In the genomic region with DNA sequence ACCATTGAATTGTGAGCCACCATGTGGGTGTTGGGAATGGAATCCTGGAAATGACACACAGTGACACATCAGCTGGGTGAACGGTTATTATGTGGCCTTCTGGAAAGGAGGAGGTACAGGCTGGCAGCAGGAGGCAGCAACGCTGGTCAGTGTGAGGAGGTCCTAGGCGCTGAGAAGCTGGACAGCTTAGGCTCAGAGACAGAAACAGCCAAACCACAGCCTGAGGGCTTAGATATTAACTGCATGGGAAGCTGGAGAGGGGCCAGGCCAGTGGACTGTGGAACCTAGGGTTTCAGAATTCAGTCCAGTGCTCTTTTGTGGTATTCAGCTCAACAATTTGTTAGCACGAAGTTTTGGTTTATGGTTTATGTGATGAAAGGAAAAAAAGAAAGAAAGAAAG, we compare ENCODE assay signal across 9 mouse cellular contexts. TPM values are rescaled to one million over a fixed set of nuclear protein-coding genes. Genes with fewer than 3 reads are reported as not detected.
A peak's percentile ranks its signal among the peaks of the same experiment; 100 is the strongest.
DNase-seq lines count a peak whose midpoint lies in the region; ATAC-seq and TF ChIP-seq lines count a peak whose summit lies in the region.
"Had no signal": no experiment of that assay in that cellular context is flagged by ENCODE, and none has a peak within 500 bp of the region (broad histone marks: within the 10 kb centered on the region; RNA-seq: fewer than 3 reads in every experiment).

No protein-coding gene starts in this region.

- DNase-seq in lung, postnatal 0 days (ENCODE audit: low spot score): no peak
- no peak for DNase-seq in lung, postnatal 4 days
- peak; percentile 92 for DNase-seq in kidney, adult 9 months
- no peak for DNase-seq in gastrocnemius, adult 8-10 months (ENCODE audit: low spot score in 2 of 2)
- DNase-seq in urinary bladder, postnatal 4 days (ENCODE audit: low spot score in 2 of 2): no peak

- ATAC-seq in lung, postnatal 0 days: no peak
- ATAC-seq in common myeloid progenitor, adult 5-6 weeks (replicated peaks; ENCODE audit: low read depth, poor library complexity, severe bottlenecking): 0 out of 2 replicates have a peak, but pooled peaks have one; percentile 10
- ATAC-seq in stomach, embryonic 16.5 days (ENCODE audit: insufficient read depth, low FRiP score): no peak

- H3K4me3 ChIP-seq in lung, postnatal 0 days (ENCODE audit: low read depth, low read length): no peak overlapping the region
- H3K4me3 ChIP-seq in stomach, embryonic 16.5 days (replicated peaks; ENCODE audit: low read length): no peak overlapping the region

- 46% methylated on average over 4 of the region's 4 CpGs for WGBS in lung, postnatal 0 days
- WGBS in stomach, embryonic 16.5 days: 45% methylated on average over 4 of the region's 4 CpGs

- H3K9me3 ChIP-seq in lung, postnatal 0 days (ENCODE audit: low read length): no peaks in the 10 kb centered on the region
- no peaks in the 10 kb centered on the region for H3K9me3 ChIP-seq in stomach, embryonic 16.5 days (replicated peaks; ENCODE audit: control insufficient read depth, low read length)

- no peaks in the 10 kb centered on the region for H3K27me3 ChIP-seq in lung, postnatal 0 days (replicated peaks; ENCODE audit: insufficient read depth, low read length)
- no peaks in the 10 kb centered on the region for H3K27me3 ChIP-seq in stomach, embryonic 16.5 days (ENCODE audit: control insufficient read depth, insufficient read depth, low read length)

- no peak overlapping the region for H3K27ac ChIP-seq in lung, postnatal 0 days (ENCODE audit: low read length)
- H3K27ac ChIP-seq in stomach, embryonic 16.5 days (ENCODE audit: low read length): peak overlapping the region; percentile 42

- no peak for TF ChIP-seq EP300 in lung, postnatal 0 days (IDR thresholded peaks at IDR 0.05)

- no peak overlapping the region for H3K4me2 ChIP-seq in lung, postnatal 0 days (replicated peaks; ENCODE audit: low read depth, low read length)
- H3K4me2 ChIP-seq in stomach, embryonic 16.5 days (ENCODE audit: low read depth, low read length): no peak overlapping the region

- H3K4me1 ChIP-seq in lung, postnatal 0 days (ENCODE audit: insufficient read depth, low read depth, low read length): peaks cover 5% of the 10 kb centered on the region; the same call in 1 of the 2 replicates
- H3K4me1 ChIP-seq in stomach, embryonic 16.5 days (ENCODE audit: control insufficient read depth, insufficient read depth, low read length): peaks cover 14% of the 10 kb centered on the region

- H3K36me3 ChIP-seq in lung, postnatal 0 days (ENCODE audit: insufficient read depth, low read length): no peaks in the 10 kb centered on the region
- H3K36me3 ChIP-seq in stomach, embryonic 16.5 days (ENCODE audit: control insufficient read depth, insufficient read depth, low read length): no peaks in the 10 kb centered on the region

- 0 out of 2 replicates have a peak, but pooled peaks have one; percentile 3 for TF ChIP-seq CTCF in lung, postnatal 0 days (IDR thresholded peaks at IDR 0.05)

- H3K9ac ChIP-seq in lung, postnatal 0 days (replicated peaks; ENCODE audit: low read depth): no peak overlapping the region
- H3K9ac ChIP-seq in stomach, embryonic 16.5 days (ENCODE audit: low read length): no peak overlapping the region

RNA-seq across cellular contexts. Expression of gene Polr3h, which starts 1.7 kb away (rescaled TPM):
- polyA plus RNA-seq in lung, postnatal 0 days (2015; fragmentation: Nextera tagmentation; extraction: Ambion mirVana): 41.8 and 43.1 TPM in 2 replicates
- 52.6 and 64.6 TPM in 2 replicates for total RNA-seq in common myeloid progenitor, adult 5-6 weeks (2017)
- polyA plus RNA-seq in stomach, embryonic 16.5 days (2015; fragmentation: Nextera tagmentation; extraction: Ambion mirVana): 58.6 and 70.1 TPM in 2 replicates
- total RNA-seq in gastrocnemius, adult 8-10 months (2022): 10 to 100 TPM in 1 of 4 experiments, 1 to 10 TPM in 3; 7.2 to 10.2 (median 8.2) TPM

RNA-seq across cellular contexts. Expression of gene Csdc2, which starts 8.8 kb away (rescaled TPM):
- polyA plus RNA-seq in lung, postnatal 0 days (2015; fragmentation: Nextera tagmentation; extraction: Ambion mirVana): 3.8 TPM in 2 replicates
- not detected in 2 replicates for total RNA-seq in common myeloid progenitor, adult 5-6 weeks (2017)
- 17.1 and 18.2 TPM in 2 replicates for polyA plus RNA-seq in stomach, embryonic 16.5 days (2015; fragmentation: Nextera tagmentation; extraction: Ambion mirVana)
- total RNA-seq in gastrocnemius, adult 8-10 months (2022): 1 to 10 TPM in 2 of 4 experiments, under 1 TPM in 2; 0.67 to 1.9 (median 0.90) TPM

RNA-seq across cellular contexts. Expression of gene Pmm1, which starts 33.0 kb away (rescaled TPM):
- 22.1 and 23.4 TPM in 2 replicates for polyA plus RNA-seq in lung, postnatal 0 days (2015; fragmentation: Nextera tagmentation; extraction: Ambion mirVana)
- 15.1 and 17.1 TPM in 2 replicates for total RNA-seq in common myeloid progenitor, adult 5-6 weeks (2017)
- polyA plus RNA-seq in stomach, embryonic 16.5 days (2015; fragmentation: Nextera tagmentation; extraction: Ambion mirVana): 31.5 and 32.9 TPM in 2 replicates
- 10 to 100 TPM; 15.6 to 17.9 (median 15.9) TPM for total RNA-seq in gastrocnemius, adult 8-10 months (2022)

RNA-seq across cellular contexts. Expression of gene 1700029P11Rik, which starts 52.6 kb away (rescaled TPM):
- polyA plus RNA-seq in lung, postnatal 0 days (2015; fragmentation: Nextera tagmentation; extraction: Ambion mirVana): not detected in 2 replicates
- total RNA-seq in common myeloid progenitor, adult 5-6 weeks (2017): not detected in 2 replicates
- polyA plus RNA-seq in stomach, embryonic 16.5 days (2015; fragmentation: Nextera tagmentation; extraction: Ambion mirVana): not detected in 2 replicates
- not detected for total RNA-seq in gastrocnemius, adult 8-10 months (2022)
- total RNA-seq: gastrocnemius, postnatal 10 days; left cerebral cortex, postnatal 14 days had no signal

RNA-seq across cellular contexts. Expression of gene Aco2, which starts 55.6 kb away (rescaled TPM):
- 89.2 and 90.8 TPM in 2 replicates for polyA plus RNA-seq in lung, postnatal 0 days (2015; fragmentation: Nextera tagmentation; extraction: Ambion mirVana)
- 132 and 149 TPM in 2 replicates for total RNA-seq in common myeloid progenitor, adult 5-6 weeks (2017)
- 190 and 200 TPM in 2 replicates for polyA plus RNA-seq in stomach, embryonic 16.5 days (2015; fragmentation: Nextera tagmentation; extraction: Ambion mirVana)
- total RNA-seq in gastrocnemius, adult 8-10 months (2022): 1,000 to 10,000 TPM; 1,068 to 1,166 (median 1,137) TPM
